Mouse (Mus musculus) WW6 (cell line): ENCODE measurements around the gene Xpo1.
"Not testable (repeated sequence)": the region's sequence is repeated elsewhere in the genome, so short reads cannot be mapped to it uniquely, and the experiment has no call there.

ENCODE experiments used
- DNase-seq: peaks from one replicate; pipeline ENCODE4 v3.0.0-alpha.2; 2013; ENCODE audit warnings: low read depth, low spot score

Gene Xpo1

GRCm38 (mm10) chr11:23255427-23256193 is at the start of gene Xpo1:
Gene Xpo1 (plus strand): TSS chr11:23256041.
- peak; percentile 100 for DNase-seq

DNA sequence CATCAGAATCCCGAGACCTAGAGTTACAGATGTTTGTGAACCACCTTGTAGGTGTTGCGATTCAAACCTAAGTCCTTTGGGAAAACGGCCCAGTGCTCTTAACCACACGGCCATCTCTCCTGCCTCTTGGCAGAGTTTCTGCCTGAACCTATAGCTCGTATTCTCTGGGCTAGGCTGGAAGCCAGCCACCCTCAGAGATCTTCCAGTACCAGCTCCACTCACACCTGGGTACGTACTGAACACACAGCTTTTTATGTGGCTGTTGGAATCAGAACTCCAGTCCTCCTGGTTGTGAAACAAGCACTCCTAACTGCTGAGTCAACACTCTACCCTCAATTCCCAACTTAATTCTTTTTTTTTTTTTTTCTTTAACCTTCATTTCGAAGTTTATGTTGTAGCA is 46.1 kb upstream of the Xpo1 start:
- no peak for DNase-seq

DNA sequence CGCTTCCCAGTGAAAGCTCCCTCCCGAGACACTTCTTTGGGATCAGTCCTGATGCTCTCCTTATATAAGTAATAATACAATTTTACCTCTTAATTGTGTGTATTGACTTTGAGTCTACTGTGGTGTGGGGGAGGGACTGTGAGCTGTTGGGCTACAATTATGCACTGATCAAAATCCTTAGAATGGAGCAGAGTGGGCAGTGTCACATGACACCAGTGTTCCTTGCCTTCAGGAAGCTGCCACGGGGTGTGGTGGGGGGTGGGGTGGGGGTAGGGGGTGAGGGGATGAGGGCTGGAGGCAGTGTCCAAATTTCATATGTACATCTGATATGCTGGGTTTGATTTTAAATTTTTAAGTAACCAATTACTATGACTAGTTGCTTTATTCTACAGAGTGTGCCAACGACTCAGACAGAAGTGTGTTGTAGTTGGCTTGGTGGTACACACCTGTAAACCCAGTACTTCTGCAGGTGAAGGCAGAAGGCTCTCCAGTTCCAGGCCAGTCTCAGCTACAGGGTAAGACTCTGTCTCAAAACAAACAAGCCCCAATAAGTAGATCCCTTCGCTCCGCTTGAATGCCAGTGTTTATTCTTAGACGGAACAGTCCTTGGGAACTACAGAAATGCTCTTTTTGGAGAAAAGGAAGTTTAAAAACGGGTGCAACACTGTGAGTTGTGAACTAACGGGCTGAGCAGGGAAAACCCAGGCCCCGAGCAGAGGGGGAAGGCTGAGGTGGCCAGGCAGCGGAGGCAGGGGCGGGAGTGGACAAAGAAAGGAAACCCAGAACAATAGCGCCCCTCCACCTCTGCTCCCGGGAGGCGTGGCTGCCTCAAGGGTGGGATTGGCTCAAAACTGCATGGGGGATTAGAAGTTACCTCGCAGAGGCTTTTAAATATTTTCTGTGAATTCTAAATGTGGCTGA is 45.0 kb upstream of the Xpo1 start:
- peak; percentile 34 for DNase-seq

- DNase-seq = no peak
These were observed 38.4 kb upstream of the Xpo1 start for GRCm38 (mm10) chr11:23217430-23217829.

DNA sequence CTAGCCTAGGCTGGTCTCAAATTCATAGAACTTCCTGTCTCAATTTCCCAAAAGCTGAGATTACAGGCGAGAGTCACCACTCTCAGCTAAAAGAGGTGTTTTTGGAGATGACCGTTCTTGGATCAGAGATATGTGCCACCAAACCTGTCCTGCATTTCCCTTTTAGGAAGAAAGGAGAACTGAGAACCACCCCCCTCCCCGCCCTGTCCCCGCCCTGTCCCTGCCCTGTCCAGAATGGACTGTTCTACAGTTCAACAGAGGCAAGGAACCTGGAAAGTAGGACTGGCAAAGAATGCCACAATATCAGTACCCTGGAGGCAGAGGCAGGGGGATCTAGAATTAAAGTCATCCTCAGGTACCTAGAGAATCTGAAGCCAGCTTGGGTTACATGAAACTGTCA is 19.8 kb upstream of the Xpo1 start:
- DNase-seq = no peak

DNA sequence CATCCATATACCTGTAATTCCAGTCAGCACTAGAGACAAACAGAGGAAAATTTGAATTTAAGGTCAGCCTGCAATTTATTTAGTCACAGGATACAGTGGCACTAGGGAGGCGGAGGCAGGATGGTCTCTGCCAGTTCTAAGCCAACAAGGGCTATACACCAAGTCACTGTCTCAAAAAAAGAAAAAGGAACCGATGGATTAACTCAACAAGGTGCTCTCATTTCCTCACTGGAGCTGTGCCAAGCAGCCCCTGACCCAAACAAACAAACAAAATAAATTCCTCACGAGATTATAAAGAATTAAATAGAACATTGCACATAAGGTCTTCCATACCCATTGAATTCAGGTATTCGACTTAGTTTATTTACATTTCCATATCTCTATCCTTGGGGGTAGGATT is 1.9 kb upstream of the Xpo1 start:
- no peak for DNase-seq

- DNase-seq = no peak
These were observed 1.3 kb upstream of the Xpo1 start for GRCm38 (mm10) chr11:23254548-23254947.

DNA sequence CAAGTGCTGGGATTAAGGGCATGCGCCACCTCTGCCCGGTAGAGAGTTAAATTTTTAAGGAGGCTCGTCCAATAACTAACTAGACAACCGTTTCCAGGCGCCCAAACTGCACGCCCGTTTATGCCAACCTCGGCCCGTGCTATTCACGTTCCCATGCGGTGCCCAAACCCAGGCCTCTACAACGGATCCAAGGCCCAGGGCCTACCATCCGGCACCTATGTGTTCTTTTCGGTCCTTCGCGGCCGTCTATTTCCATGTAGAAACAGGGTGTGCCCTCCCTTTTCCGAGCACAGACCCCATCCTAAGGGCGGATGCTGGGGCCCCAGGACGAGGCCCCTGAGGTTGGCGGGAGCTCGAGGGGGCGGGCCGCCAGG is 801 bp upstream of the Xpo1 start:
- no peak for DNase-seq

DNA sequence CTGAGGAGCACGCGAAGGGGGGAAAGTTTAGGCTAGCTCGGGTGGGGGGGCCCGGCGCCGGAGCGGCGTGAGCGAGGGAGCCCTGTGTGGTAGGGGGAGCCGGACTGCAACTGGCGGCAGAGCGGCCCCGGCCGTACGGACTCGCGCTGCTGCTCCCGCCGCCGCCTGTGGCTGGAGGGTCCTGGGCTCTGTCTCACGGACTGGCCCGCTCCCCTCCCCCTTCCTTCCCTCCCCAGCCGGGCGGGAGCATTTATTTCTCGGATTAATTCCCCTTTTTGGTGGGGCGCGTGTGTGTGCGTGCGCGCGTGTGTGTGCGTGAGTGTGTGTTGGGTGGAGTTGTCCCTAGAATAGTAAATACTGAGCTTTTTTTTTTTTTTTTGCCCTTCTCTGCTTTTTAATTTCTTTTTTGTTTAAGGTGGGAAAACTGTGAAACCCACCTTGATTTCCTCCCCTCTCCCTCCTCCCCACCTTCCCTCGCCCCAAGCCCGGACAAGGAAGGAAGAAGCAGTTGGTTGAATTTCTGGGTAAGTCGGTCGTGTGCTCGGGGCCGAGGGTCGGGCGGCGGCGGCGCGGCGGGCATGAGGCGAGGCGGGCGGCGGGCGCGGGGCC is 457 bp downstream of the Xpo1 start:
- DNase-seq = no peak

- peak; percentile 80 for DNase-seq
These were observed 1.2 kb downstream of the Xpo1 start for GRCm38 (mm10) chr11:23256803-23257704.

DNA sequence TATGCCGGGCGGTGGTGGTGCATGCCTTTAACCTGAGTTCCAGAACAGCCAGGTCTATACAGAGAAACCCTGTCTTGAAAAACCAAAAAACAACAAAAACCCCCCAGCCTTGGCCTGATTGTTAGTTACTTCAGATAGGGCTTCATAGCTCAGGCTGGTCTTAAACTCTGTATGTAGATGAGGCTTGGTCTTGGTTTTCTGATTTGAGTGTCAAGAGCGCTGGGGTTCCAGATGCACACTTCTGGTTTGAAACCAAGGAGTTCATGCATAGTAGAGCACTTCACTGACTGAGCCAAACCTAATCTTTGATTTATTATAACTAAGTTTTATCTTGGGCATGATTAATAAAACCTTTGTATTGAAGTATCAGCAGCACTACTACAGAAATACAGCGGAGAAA is 3.2 kb downstream of the Xpo1 start:
- no peak for DNase-seq

- DNase-seq = no peak
These were observed 3.6 kb downstream of the Xpo1 start for GRCm38 (mm10) chr11:23259481-23259880.

- DNase-seq = no peak
These were observed 4.3 kb downstream of the Xpo1 start for GRCm38 (mm10) chr11:23260186-23260585.

GRCm38 (mm10) chr11:23261490-23261889 is 5.6 kb downstream of the Xpo1 start:
- DNase-seq = no peak

GRCm38 (mm10) chr11:23264949-23265348 is 9.1 kb downstream of the Xpo1 start:
- DNase-seq = no peak

- no peak for DNase-seq
These were observed 16.2 kb downstream of the Xpo1 start for GRCm38 (mm10) chr11:23271770-23272724.

- no peak for DNase-seq
These were observed 19.9 kb downstream of the Xpo1 start for GRCm38 (mm10) chr11:23275780-23276179.

GRCm38 (mm10) chr11:23284469-23284868 is 28.6 kb downstream of the Xpo1 start:
- no peak for DNase-seq

- DNase-seq = not testable (repeated sequence)
These were observed 33.0 kb downstream of the Xpo1 start for GRCm38 (mm10) chr11:23288866-23289265.

DNA sequence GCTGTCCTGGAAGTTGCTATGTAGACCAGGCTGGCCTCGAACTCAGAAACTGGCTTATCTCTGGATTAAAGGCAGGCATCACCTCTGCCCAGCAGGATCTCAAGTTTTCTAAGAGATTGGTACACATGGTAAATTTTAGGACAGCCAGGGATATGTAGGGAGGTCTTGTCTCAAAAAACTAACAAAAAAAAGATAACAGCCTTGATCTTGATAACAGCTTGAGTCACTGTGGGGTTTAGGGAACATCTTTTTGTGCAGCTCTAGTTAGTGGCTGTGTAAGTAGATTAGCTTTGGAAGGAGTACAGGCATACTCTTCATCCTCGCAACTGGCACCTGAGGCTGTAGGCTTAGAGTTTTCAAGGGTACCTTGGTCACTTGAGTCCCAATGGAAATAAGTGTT is 41.5 kb downstream of the Xpo1 start:
- DNase-seq = no peak
